Mouse (Mus musculus): ENCODE measurements around the gene Hsd17b10.

GRCm38 (mm10) chrX:152007863-152008262 lies 6.2 kb downstream of the Hsd17b10 start:
- no peak for TF ChIP-seq GATA1 (IDR thresholded peaks at IDR 0.05; ENCODE audit: borderline replicate concordance, low read length)
- TF ChIP-seq FLI1 (IDR thresholded peaks at IDR 0.05; ENCODE audit: low read length) = no peak

Data from megakaryocyte, embryonic 14.5 days (primary cell).